Mouse (Mus musculus) heart, postnatal 0 days (tissue): Measurements from ENCODE around the gene Arap1.

Experiments
- CTCF ChIP-seq: IDR thresholded peaks from 2 replicates; pipeline ENCODE4 v1.5.1; 2016; ENCODE audit warnings: antibody characterized with exemption, control low read depth, low read depth
- EP300 ChIP-seq: IDR thresholded peaks from 2 replicates; pipeline ENCODE4 v1.6.1; 2016; ENCODE audit warnings: antibody characterized with exemption, low read depth

DNA sequence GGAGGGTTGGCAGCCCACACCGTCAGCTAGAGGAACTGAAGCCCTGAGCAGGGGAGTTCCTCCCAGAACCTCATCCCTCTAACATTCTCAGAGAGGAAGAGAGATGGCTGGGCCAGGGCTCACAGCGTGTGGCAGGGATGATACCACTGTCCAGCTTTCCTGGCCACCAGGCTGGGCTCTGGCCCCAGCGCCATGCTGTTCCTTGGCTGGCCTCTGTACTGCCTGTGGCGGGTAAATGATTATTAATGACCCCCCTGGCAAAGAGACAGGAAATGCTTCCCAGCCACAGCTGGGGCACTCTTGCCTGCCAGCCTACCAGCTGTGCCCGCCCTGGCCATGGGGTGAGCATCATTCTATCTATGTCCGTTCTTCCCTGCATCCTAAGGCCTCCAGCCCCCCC, 107.3 kb downstream of the Arap1 start:
- TF ChIP-seq CTCF (no peak), EP300 (no peak)
